Mouse (Mus musculus): ENCODE data around the gene Grem1.

The Grem1 gene

DNA sequence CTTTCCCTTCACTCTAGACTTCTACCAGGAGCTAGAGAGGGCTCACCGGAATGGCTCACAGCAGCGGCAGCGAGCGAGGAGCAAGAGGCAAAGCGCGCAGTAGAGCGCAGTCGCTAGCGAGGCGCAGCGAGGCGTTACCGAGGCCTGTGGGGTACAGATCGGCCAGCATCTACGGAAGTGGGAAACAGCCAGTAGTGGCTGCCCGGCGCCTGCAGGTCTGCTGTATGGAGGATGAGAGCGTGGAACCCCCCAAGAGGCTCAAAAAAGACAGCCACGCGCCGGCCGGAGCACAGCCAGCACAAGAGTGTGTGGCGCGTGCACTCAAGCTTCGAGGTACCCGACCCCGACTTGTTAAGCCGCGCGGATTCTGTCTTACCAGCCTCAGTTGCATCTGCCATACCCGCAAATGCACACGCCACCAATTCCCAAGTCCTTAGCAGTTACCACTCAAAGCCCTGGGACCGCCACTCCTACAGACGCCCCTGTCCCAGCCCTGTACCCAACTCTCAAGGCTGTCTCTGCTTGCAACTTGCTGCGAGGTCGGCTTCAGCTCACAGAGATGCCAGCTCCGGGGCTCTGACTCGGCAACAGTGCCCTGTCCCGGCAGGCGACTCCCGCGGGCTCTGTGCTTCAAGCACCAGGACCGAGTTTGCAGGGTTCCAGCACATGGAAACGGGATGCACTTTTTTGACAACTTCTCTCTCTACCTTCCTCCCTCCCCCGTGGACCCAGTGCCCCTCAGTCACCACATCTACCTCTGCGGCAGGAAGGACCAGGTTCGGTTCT lies 728 bp downstream of the Grem1 start:
- no peak for DNase-seq (ENCODE audit: extremely low read depth, low read depth, low spot score)

DNA sequence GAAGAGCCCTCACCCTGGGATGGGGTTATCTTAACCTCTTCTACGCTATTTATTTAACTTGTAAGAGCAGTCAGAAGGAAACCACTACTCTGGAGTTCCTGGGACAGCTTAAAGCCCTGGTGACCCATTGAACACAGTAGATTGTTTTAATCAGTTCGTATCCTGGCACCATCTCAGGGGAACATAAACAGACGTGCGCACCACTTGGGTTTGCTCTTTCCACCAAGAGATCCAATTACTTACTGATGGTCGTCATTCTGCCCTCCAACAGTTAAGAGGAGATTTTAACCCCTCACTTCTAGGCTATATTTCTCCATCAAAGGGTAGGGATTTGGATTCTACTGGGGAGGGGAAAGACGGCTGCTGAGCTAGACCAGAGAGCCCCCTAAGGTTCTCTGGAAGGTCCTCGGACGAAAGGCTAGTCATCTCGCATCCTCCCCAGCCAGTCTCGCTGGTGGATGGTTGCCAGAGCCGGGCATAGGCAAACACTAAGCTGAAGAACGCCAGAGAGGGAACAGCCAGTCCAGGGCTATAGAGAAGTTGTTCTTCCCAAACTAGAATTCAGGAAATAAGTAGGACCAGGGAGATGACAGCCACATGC lies 1.4 kb downstream of the Grem1 start:
- DNase-seq (ENCODE audit: extremely low read depth, low read depth, low spot score) = no peak

DNA sequence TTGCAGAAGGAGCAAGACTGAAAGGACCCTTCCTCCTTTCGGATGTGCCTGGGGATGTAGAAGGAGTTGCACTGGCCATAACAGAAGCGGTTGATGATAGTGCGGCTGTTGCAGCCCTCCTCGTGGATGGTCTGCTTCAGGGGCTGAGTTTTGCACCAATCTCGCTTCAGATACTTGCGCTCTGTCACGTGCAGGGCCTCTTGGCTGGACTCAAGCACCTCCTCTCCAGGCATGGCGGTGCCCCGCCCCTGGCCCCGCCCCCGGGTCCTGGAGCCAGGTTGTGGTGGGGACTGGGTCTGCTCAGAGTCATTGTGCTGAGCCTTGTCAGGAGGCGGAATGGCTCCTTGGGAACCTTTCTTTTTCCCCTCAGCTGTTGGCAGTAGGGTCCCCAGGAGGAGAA lies 8.7 kb downstream of the Grem1 start:
- DNase-seq (ENCODE audit: extremely low read depth, low read depth, low spot score) = no peak

DNA sequence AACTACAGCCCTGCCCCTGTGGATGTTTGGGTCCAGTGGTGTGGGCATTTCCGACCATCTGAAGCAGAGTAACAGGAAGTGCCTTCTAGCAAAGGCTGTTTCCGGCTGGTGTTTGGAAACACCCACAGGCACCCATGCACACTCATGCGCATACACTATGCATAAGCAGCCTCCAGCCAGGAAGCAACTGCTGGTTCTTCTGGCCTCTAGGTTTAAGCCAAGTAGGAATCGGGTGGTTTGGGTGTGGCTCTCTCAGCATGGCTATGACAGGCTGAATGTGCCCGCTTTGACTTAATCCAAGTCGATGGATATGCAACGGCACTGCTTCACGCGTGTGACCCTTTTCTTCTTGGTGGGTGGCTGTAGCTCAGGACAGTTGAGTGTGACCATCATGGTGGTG lies 9.1 kb downstream of the Grem1 start:
- no peak for DNase-seq (ENCODE audit: extremely low read depth, low read depth, low spot score)

DNA sequence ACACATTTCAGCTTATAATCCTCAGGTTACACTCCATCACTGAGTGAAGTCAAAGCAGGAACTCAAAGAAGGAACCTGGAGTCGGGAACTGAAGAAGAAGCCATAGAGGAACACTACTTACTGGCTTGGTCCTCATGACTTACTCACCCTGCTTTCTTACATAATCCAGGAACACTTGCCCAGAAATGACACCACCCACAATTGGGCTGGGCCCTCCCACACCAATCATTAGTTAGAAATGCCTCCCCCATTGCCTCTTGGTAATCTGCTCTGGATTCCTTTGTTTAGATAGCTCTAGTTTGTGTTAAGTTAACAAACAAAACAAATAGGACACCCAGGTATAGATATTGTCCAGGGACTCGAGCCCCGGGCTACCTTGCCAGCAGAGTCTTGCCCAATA lies 29.9 kb downstream of the Grem1 start:
- DNase-seq (ENCODE audit: extremely low read depth, low read depth, low spot score) = no peak

DNA sequence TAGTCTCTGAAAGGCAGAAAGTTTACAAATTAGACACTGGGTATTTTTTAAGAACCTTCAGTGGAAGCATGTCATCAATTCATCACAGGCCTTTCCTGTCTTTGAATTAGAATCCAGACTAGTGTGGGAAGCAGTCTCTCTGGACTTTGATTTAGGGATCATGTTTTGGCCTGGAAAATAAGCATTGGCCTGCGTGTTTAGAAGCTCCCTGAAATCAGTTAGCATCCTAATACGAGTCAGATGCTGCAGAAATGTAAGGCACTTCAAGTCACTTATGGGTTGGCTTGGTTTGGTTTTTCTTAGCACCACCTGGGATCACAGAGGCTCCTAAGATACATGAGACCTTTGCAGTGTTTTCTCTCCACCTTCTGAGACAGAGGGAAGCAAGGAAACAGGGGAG lies 43.6 kb downstream of the Grem1 start:
- no peak for DNase-seq (ENCODE audit: extremely low read depth, low read depth, low spot score)

DNA sequence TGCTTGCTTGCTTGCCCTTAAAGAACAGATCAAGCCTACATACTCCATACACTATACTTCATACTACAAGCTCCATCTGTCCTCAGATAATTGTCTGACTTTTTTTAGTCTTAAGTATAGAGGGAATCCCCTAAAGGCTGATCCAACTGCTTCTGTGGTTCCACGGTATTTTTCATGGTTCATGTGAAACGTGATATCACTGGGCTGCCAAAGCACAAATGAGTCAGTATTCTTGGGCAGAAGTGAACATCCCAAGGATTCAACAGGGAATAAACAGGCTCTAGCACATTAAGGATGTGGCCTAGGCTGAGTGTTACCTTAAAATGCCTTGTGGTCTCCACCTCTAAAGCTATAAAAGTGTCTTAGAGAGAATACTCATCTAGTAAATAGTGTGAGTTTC lies 45.0 kb downstream of the Grem1 start:
- no peak for DNase-seq (ENCODE audit: extremely low read depth, low read depth, low spot score)

DNA sequence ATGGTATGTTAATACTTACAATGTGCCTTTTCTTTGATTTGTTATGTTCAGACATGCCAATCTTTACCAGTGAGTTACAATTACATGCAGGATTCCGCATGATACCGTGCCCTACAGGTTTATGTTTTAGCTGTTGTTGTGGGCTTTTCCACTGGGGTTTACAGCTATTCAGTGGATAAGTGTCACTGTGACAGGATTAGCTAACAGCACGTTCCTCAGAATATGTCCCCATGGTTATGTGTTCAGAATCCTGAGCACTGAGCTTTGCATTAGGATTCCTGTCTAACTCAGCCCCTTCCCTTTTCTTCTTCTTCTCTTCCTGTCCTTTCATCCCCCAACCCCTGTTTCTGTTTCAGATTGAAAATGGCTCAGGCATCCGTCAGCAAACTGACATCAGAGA lies 50.9 kb downstream of the Grem1 start:
- DNase-seq (ENCODE audit: extremely low read depth, low read depth, low spot score) = no peak

DNA sequence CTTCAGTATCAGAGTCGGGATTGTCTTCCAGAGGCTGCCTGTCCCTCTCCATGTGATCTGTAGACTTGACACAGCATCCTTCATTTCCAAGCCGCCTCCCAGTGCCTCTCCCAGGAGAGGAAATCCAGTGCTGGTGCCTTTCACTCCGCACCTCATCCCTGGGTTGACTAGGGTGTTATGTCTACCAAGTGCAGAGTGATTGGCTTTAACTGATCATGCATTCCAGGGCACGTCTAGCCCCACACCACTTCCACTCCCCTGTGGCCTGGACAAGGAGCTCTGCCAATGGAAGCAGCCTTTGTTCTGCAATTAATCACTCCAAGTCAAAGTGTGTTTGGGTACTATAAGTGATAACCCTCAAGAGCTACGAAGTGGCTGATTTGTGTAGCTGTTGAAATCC lies 56.9 kb downstream of the Grem1 start:
- no peak for DNase-seq (ENCODE audit: extremely low read depth, low read depth, low spot score)

DNA sequence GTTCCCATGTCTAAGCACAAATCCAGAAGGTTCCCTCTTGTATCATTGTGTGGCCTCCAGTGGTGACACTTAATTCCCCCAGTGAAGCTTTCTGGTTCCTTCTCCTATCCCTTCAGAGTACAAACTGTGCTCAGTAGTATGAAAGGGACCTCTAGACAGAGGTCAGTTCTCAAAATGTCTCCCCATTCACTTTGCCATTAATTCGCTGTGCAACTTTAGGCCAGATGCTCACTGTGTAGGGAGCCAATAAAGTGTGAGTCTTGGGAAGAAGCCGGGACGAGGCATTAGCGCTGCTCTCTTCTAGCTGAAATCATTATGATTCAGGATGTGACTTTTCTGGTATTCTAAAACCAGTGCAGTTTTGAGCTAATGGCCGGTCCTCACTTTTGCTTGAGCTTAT lies 61.8 kb downstream of the Grem1 start:
- DNase-seq (ENCODE audit: extremely low read depth, low read depth, low spot score) = no peak

DNA sequence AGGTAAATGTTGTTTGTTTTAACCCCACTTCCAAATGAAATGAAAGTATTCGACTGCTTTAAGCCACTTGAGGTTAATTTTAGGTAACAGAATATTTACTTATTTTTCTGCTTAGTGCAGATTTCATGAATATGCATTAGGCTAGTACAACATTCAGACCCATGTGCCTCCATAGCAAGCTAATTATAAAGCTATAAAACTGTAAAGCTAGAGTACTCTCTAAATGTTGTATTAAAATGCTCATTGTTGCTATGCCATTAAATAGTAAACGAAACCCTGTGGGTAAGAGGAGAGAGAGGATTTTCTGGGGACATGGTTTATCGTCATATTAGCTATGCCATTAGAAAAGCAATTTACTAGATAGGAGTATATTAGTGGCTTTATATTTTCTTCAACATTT lies 62.2 kb downstream of the Grem1 start:
- DNase-seq (ENCODE audit: extremely low read depth, low read depth, low spot score) = no peak

Measured in fat pad, adult 2 months (tissue).